Mouse (Mus musculus) C2C12 (cell line): ENCODE results near the gene Apoc1.

Experiments
- CEBPB ChIP-seq: IDR thresholded peaks from one replicate; pipeline ENCODE4 v1.6.1; 2011; ENCODE audit warnings: low read depth, mild to moderate bottlenecking, control low read depth, moderate library complexity
- CTCF ChIP-seq: IDR thresholded peaks from one replicate; pipeline ENCODE4 v1.5.1; 2011; ENCODE audit not compliant: control insufficient read depth, insufficient read depth, insufficient read length
- FOSL1 ChIP-seq: IDR thresholded peaks from one replicate; pipeline ENCODE4 v1.8.0; 2011; ENCODE audit warnings: mild to moderate bottlenecking, low read length; ENCODE audit not compliant: poor library complexity, insufficient read depth, severe bottlenecking
- MAX ChIP-seq: IDR thresholded peaks from one replicate; pipeline ENCODE4 v1.6.1; 2011; ENCODE audit warnings: mild to moderate bottlenecking, control low read depth
- MYOG ChIP-seq: IDR thresholded peaks from one replicate; pipeline ENCODE4 v1.6.1; 2011; ENCODE audit not compliant: control insufficient read depth, insufficient read length; ENCODE audit errors: extremely low read depth
- USF1 ChIP-seq: IDR thresholded peaks from one replicate; pipeline ENCODE4 v1.6.1; 2011; ENCODE audit warnings: low read depth, mild to moderate bottlenecking, control low read depth, moderate library complexity

- no peak for TF ChIP-seq CTCF
- no peak for TF ChIP-seq USF1
- TF ChIP-seq CEBPB, result no peak
- no peak for TF ChIP-seq FOSL1
- TF ChIP-seq MAX, result no peak
- TF ChIP-seq MYOG, result no peak
These were observed 5.8 kb upstream of the Apoc1 start for GRCm38 (mm10) chr7:19697949-19698906.
